Mouse (Mus musculus): ENCODE results near the gene Galnt18. TPM values are rescaled to one million over a fixed set of nuclear protein-coding genes. Genes with fewer than 3 reads are reported as not detected.

Galnt18 gene
- total RNA-seq, 1 experiment from 2014 or later, result not detected

GRCm38 (mm10) chr7:111720511-111721307, 59.1 kb downstream of the Galnt18 start:
- ATAC-seq (replicated peaks; ENCODE audit: low read depth, poor library complexity, severe bottlenecking), result no peak

DNA sequence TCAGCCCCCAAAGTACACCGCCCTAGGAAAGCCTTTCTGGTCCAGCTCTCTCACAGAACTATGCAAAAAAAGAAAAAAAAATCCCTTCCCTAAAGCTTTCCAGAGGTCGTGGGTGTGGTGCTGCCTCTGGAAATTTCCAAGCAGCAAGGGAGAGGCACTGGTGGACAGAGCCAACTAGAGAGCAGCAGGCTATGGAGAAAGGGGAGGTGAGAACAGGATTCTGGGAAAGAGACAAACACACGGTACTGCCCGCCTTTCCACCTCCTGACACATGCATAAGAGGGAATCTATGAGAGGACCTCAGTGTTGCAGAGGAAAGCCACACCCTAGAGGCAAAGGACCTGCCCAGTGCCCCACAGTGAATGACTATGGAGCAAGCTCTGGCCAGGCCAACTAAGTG, 60.9 kb downstream of the Galnt18 start:
- no peak for ATAC-seq (replicated peaks; ENCODE audit: low read depth, poor library complexity, severe bottlenecking)

DNA sequence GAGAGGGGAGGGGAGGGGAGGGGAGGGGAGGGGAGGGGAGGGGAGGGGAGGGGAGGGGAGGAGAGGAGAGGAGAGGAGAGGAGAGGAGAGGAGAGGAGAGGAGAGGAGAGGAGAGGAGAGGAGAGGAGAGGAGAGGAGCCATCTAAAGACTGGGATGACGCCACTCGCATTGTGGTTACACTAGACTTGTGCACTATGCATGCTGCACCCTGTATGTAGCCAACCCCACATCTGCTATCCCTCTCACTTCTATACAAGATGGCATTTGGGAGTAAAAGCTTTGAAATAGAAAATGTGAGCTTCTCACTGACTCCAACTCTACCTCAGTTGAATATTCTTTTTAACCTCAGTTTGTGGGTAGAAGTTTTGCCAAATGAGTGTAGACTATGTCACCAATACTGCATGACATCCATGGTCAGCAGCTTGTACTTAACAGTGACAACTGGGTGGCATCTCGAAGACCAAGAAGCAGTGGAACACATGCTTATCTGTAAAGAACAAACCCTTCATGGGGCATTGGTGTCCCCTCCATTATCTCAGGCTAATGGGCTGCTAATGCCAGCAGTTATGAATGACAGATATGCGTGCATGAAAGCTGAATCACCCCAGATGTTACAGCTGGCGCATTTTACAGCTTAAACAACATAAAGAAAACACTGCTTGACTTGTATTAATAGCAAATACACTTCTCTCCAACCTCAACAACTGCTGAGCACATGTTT, 65.0 kb downstream of the Galnt18 start:
- no peak for ATAC-seq (replicated peaks; ENCODE audit: low read depth, poor library complexity, severe bottlenecking)

DNA sequence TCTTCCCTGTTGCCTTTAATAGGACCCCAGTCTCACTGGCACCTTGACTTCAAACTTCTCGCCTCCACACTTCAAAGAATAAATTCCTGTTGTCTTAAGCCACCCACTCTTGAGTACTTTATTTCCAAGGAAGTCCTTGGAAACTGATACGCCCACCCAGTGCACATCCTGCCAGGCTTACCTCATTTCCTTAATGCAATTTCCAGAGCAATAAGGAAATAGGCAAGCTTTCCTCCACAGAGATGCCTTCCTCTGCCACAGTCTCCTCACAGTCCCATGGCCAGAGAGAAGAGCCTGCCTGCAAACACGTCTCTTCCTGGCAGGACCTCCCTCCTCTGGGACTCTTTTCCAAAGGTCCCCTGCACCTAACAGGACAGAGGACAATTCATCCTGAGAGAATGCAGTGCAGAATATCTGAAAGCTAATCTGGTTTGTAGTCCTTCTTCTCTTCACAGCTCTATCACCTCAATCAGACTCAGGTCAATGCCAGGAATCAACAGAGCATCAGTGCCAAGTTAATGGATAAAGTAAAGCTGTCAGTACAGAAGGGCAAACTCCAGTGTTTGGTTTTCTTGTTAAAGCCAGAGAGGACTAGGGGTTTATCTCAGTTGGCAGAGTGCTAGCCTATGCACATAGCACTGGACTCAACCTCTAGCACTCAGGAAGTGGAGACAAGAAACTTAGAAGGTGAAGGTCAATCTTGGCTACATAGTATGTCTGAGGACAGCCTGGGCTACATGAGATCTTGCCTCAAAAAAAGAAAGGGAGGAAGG, 65.8 kb downstream of the Galnt18 start:
- no peak for ATAC-seq (replicated peaks; ENCODE audit: low read depth, poor library complexity, severe bottlenecking)

GRCm38 (mm10) chr7:111712797-111713196, 67.0 kb downstream of the Galnt18 start:
- ATAC-seq (replicated peaks; ENCODE audit: low read depth, poor library complexity, severe bottlenecking), result 0 out of 2 replicates have a peak, but pooled peaks have one; percentile 39

DNA sequence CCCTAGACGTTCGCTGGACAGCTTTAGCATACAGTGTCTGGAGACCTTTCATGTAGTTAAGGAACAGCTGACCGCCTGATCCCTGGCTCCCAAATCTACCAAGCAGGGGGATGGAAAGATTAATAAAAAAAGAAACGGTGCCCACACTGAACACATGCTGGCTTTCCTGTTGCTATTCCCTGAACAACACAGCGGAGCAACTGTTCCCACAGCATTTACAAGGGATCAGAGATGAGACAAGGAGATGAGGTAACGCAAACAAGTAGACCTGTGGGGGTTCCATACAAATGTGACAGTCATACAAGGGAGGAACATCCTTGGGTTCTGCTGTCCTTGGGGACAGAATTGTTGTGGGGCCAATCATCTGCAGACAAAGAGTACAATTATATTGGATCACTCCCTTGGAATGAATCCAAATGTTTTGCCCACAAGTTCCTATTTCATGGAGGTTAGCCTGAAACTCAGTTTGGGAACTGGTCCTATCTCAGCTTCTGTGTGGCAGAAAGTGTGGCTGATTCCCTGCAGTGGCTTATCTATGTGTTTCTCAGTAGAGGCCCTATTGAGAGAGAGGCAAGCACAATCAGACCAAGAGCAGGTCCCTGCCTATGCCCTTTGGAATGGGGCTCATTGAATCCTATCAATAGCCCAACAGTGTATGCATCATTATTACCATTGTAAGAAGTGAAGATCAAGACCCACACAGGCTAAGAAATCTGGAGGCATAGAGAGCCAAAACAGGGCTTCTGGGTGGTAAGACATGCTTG, 68.5 kb downstream of the Galnt18 start:
- ATAC-seq (replicated peaks; ENCODE audit: low read depth, poor library complexity, severe bottlenecking), result no peak

- ATAC-seq (replicated peaks; ENCODE audit: low read depth, poor library complexity, severe bottlenecking), result no peak
Observed at GRCm38 (mm10) chr7:111710311-111710710, 69.5 kb downstream of the Galnt18 start.

DNA sequence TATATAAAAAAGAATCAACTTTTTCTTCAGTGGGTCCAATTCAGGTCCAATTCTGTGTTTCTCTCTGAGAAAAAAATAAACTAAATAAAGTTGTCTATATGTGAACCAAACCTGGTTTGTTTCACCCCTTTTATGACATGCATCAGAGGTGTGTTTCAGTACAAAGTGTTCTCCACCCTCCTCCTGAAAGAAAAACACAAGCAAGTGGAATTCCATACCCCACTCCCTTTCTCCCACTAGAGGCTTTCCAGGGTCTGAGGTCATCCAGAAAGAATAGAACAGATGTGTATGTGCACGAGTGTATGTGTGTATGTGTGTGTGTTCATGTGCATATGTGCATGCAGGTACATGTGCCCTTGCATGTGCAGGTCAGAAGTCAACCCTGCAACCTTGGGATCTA, 71.2 kb downstream of the Galnt18 start:
- ATAC-seq (replicated peaks; ENCODE audit: low read depth, poor library complexity, severe bottlenecking), result no peak

DNA sequence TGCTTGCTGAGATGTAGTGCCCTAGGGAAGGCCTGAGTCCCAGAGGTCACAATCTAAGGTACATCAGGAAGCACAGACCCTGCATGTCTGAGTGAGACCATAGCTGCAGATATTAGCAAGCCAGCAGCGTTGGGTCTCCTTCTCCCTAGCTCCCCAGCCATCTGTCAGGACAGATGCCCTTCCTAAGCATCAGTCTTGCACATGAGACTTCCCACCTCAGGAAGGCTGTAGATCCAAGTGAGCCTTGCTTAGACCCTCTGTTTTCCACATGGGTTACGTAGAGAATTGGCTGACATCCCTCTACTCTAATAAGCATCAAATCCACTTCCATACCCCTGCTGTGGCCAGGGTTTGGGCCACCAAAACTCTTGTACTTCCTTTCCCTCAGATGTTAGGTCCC, 76.8 kb downstream of the Galnt18 start:
- ATAC-seq (replicated peaks; ENCODE audit: low read depth, poor library complexity, severe bottlenecking), result no peak

GRCm38 (mm10) chr7:111701788-111702187, 78.0 kb downstream of the Galnt18 start:
- ATAC-seq (replicated peaks; ENCODE audit: low read depth, poor library complexity, severe bottlenecking), result no peak

GRCm38 (mm10) chr7:111699446-111699845, 80.3 kb downstream of the Galnt18 start:
- ATAC-seq (replicated peaks; ENCODE audit: low read depth, poor library complexity, severe bottlenecking), result no peak

DNA sequence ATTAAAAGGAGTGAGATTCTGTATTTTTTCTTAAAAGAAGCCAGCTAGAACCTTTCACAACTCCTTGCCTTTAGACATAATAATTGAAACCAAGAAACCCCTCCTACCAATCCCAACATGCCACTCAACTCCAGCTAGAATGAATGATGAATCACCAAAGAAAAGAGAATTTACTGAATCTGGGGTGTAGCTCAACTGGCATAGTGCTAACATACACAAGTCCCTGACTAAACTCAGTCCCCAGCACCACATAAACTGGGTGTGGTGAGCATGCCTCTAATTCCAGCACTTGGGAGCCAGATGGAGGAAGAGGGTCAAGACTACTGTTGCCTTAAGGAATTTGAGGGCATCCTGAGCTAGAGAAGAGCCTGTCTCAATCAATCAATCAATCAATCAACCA, 83.6 kb downstream of the Galnt18 start:
- no peak for ATAC-seq (replicated peaks; ENCODE audit: low read depth, poor library complexity, severe bottlenecking)

GRCm38 (mm10) chr7:111694312-111694711, 85.5 kb downstream of the Galnt18 start:
- ATAC-seq (replicated peaks; ENCODE audit: low read depth, poor library complexity, severe bottlenecking), result no peak

GRCm38 (mm10) chr7:111692641-111693261, 87.0 kb downstream of the Galnt18 start:
- ATAC-seq (replicated peaks; ENCODE audit: low read depth, poor library complexity, severe bottlenecking), result no peak

GRCm38 (mm10) chr7:111680108-111680507, 99.7 kb downstream of the Galnt18 start:
- ATAC-seq (replicated peaks; ENCODE audit: low read depth, poor library complexity, severe bottlenecking), result no peak

- no peak for ATAC-seq (replicated peaks; ENCODE audit: low read depth, poor library complexity, severe bottlenecking)
Observed at GRCm38 (mm10) chr7:111676483-111676882, 103.3 kb downstream of the Galnt18 start.

- no peak for ATAC-seq (replicated peaks; ENCODE audit: low read depth, poor library complexity, severe bottlenecking)
Observed at GRCm38 (mm10) chr7:111672467-111672866, 107.3 kb downstream of the Galnt18 start.

DNA sequence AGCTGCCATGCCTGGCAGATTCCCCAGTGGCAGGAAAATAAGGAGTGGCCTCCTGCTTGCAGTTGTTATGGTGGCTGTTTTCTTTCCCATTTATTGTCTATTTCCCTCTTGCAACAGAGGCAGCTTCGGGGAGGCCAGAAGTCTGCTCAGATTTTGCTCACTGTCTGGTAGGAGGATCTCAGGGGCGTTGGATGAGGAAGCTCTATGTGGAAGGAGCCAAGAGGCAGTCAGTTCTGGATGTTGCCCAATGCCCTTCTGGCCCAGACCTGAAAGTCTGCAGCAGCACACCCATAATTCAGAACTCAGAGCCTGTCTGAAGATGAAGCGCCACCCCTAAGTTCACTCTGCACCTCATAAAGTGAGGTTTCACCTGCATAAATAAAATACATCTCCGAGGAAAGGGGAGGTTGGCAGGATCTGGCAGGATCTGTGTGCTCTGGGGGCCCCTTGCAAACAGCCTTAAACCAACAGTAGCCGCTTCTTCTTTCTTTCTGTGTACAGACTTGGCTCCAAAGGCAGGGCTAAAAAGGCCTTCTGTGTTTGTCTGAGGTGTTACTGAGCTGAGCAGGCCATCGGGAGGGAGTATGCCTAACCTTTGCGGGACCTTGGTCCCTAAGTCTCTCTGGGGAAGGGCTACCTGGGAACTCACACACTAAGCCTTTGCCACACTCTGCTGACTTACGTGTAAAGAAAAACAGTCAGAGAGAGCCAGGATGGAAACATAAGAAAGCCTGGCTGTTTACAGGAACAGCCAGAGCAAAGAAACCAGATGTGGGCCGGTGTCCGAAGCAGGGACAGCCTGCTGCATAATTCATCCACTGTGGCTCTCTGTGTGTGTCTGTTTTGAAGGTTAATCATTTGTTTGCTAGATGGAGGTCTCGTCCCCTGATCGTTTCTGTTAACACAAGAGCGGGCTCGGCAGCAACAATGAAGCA, 116.4 kb downstream of the Galnt18 start:
- ATAC-seq (replicated peaks; ENCODE audit: low read depth, poor library complexity, severe bottlenecking), result no peak

DNA sequence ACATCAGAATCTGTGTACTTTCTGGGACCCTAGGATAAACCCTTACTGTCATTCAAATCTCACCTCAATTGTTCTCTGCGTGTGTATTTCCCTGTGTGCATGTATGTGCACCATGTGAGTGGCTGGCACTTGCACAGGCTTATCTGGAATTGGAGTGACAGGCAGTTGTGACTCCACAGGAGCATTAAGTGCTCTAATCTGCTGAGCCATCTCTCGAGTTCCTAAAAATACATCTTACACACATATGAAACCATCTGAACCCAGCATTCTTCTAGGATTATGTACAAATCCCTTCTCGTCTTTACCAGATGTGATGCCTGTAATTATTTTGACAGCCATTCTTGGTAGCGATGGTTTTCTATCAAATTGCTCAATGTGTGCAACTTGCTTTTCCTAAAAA, 121.2 kb downstream of the Galnt18 start:
- no peak for ATAC-seq (replicated peaks; ENCODE audit: low read depth, poor library complexity, severe bottlenecking)

Measured in common myeloid progenitor, adult 5-6 weeks (primary cell).